Mouse (Mus musculus) neural tube, embryonic 11.5 days (tissue): ENCODE measurements at regions not wholly inside any gene's neighbourhood (a gene's known extent, or its start where the extent isn't known, plus 50 kb on each side); places are given as distances from the start of the nearest gene placed in this dataset.

ENCODE experiments used
- ATAC-seq: fragments of 200-750 bp; cut with Nextera tagmentation; 2 replicates; pipeline ENCODE4 v1.8.0; 2017; ENCODE audit warnings: moderate number of reproducible peaks, mild to moderate bottlenecking, moderate TSS enrichment, moderate library complexity; ENCODE audit not compliant: insufficient read depth, low FRiP score, low TSS enrichment
- DNase-seq: peaks from one replicate; pipeline ENCODE4 v3.0.0-alpha.2; 2015; ENCODE audit warnings: low spot score
- H3K27ac ChIP-seq: fragments of 300-500 bp; sonication (generic); 2 replicates; pipeline ENCODE4 v1.5.1; 2014; ENCODE audit warnings: low read depth, mild to moderate bottlenecking, low read length
- H3K27me3 ChIP-seq: fragments of 300-500 bp; sonication (generic); 2 replicates; pipeline ENCODE4 v1.6.1; 2014; ENCODE audit warnings: mild to moderate bottlenecking, low read length, mixed read lengths; ENCODE audit not compliant: control insufficient read depth, insufficient read depth
- H3K36me3 ChIP-seq: fragments of 300-500 bp; sonication (generic); 2 replicates; pipeline ENCODE4 v1.6.1; 2014; ENCODE audit warnings: mild to moderate bottlenecking, low read length, moderate library complexity, mixed read lengths; ENCODE audit not compliant: control insufficient read depth, insufficient read depth
- H3K4me1 ChIP-seq: fragments of 300-500 bp; sonication (generic); 2 replicates; pipeline ENCODE4 v1.6.1; 2014; ENCODE audit warnings: low read length, mixed read lengths; ENCODE audit not compliant: control insufficient read depth, insufficient read depth
- H3K4me2 ChIP-seq: fragments of 300-500 bp; sonication (generic); 2 replicates; pipeline ENCODE4 v1.6.1; 2014; ENCODE audit warnings: low read depth, mild to moderate bottlenecking, moderate library complexity
- H3K4me3 ChIP-seq: fragments of 300-500 bp; sonication (generic); 2 replicates; pipeline ENCODE4 v1.5.1; 2014; ENCODE audit warnings: low read depth, low read length
- H3K9ac ChIP-seq: fragments of 300-500 bp; sonication (generic); 2 replicates; pipeline ENCODE4 v1.6.1; 2014; ENCODE audit warnings: mild to moderate bottlenecking, low read length
- H3K9me3 ChIP-seq: fragments of 300-500 bp; sonication (generic); 2 replicates; pipeline ENCODE4 v1.6.1; 2016; ENCODE audit warnings: low read length; ENCODE audit not compliant: control insufficient read depth
- WGBS: fragments of 180-500 bp; shearing (Covaris S2); extraction: QIAGEN DNeasy Blood & Tissue Kit; methylation state at CpG from one replicate; pipeline ENCODE4 v1.1.7; 2014; 5-methylcytosine and 5-hydroxymethylcytosine counted together

DNA sequence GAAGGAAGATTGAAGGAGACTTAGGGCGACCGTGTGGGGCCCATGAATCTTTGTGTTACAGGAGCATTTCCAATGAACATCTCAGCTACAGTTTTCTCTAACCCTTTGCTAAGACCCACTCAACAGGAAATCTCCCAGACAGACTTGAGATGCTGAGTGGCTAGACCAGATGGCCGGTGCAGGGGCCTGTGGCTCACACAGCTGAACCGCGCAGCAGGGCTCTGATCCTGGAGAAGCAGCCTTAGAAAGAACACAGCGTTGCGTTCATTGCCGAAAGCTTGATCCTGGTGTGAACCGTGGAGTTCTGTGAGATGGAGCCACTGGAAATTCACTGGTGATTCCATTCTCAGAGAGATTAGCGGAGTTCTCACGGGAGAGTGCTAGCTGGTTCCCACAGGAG is 115.9 kb upstream of the Spata13 start:
- DNase-seq (no peak), ATAC-seq (no peak)
- Histone ChIP-seq H3K27me3 (no peaks in the 10 kb centered on the region), H3K27ac (no peak overlapping the region), H3K9me3 (no peaks in the 10 kb centered on the region), H3K4me2 (no peak overlapping the region), H3K4me3 (no peak overlapping the region), H3K36me3 (no peaks in the 10 kb centered on the region), H3K4me1 (no peaks in the 10 kb centered on the region), H3K9ac (no peak overlapping the region)
- WGBS = 93% methylated on average over 11 of the region's 11 CpGs

DNA sequence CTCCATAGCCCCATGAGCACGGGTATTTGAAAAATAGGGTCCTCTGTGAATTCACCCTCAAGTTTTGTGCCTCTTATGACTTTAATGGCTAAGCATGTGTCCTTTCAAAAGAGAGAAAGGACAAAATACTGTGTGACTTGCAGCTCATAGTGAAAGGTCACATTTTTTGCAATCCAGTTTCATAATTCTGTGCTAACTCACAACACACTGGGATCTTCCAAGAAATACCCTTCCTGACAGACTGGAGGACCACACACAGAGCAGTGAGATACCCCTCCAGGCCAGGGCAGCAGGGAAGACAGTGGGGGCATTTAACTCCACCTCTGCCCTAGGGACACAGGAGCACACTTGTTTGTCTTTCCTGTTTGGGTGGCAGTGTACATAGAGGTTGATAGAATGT is 110.8 kb upstream of the Spata13 start:
- 75% methylated on average over 1 of the region's 1 CpGs for WGBS
- H3K27ac ChIP-seq = no peak overlapping the region
- no peak overlapping the region for H3K4me3 ChIP-seq
- DNase-seq (no peak), ATAC-seq (no peak)
- H3K4me2 ChIP-seq = no peak overlapping the region
- H3K9ac ChIP-seq = no peak overlapping the region
- H3K36me3 ChIP-seq = no peaks in the 10 kb centered on the region
- H3K9me3 ChIP-seq = no peaks in the 10 kb centered on the region
- no peaks in the 10 kb centered on the region for H3K27me3 ChIP-seq
- no peaks in the 10 kb centered on the region for H3K4me1 ChIP-seq

DNA sequence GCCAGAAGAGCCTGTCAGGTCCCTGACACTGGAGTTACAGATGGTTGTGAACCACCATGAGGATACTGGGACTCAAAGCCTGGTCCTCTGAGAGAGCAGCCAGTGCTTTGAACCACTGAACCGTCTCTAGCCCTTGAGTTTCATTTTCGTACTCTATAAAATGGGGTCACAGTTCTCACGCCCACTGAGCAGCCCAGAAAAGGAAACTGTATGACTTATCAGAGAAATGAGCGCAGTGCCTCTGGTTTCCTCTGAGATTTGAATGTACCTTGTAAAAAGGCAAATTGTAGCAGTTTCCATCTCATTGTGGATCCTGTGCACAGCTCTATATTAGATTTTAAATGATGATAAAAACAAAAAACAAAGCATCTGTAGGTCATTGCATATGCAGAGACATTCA is 108.9 kb upstream of the Spata13 start:
- Histone ChIP-seq H3K4me2 (no peak overlapping the region), H3K27ac (no peak overlapping the region), H3K9me3 (no peaks in the 10 kb centered on the region), H3K4me1 (no peaks in the 10 kb centered on the region), H3K36me3 (no peaks in the 10 kb centered on the region), H3K27me3 (no peaks in the 10 kb centered on the region), H3K4me3 (no peak overlapping the region), H3K9ac (no peak overlapping the region)
- DNase-seq (no peak), ATAC-seq (no peak)
- 78% methylated on average over 4 of the region's 4 CpGs for WGBS

DNA sequence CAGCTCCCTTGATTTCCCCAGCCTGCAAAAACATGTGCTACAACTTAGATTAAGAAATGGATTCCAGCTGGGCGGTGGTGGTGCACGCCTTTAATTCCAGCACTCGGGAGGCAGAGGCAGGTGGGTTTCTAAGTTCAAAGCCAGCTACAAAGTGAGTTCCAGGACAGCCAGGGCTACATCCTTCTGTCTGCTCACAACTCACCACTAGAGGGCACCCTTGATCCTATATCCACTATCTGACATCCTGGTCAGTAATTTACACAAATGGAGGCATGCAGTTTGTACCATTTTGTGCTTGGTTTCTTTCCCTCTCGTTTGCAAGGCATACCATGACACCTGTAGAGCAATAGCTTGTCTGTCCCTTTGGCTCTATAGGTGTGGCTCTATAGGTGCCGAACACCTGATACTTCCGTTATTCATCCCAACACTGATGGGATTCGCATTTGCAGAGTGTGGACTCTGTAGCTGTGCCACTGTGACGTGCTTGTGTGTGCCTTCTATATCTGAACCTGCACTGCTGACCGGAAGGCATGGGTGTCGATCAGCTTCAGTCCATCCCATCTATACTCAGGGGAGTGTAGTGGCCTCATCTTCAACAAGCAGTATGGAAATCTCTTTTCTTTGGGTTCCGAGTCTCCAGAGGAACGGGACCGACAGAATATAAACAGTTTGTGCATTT is 108.4 kb upstream of the Spata13 start:
- DNase-seq (peak; percentile 76), ATAC-seq (no peak)
- no peak overlapping the region for H3K27ac ChIP-seq
- no peaks in the 10 kb centered on the region for H3K9me3 ChIP-seq
- no peak overlapping the region for H3K9ac ChIP-seq
- 72% methylated on average over 13 of the region's 13 CpGs for WGBS
- no peaks in the 10 kb centered on the region for H3K4me1 ChIP-seq
- H3K4me3 ChIP-seq = no peak overlapping the region
- no peak overlapping the region for H3K4me2 ChIP-seq
- no peaks in the 10 kb centered on the region for H3K27me3 ChIP-seq
- no peaks in the 10 kb centered on the region for H3K36me3 ChIP-seq

DNA sequence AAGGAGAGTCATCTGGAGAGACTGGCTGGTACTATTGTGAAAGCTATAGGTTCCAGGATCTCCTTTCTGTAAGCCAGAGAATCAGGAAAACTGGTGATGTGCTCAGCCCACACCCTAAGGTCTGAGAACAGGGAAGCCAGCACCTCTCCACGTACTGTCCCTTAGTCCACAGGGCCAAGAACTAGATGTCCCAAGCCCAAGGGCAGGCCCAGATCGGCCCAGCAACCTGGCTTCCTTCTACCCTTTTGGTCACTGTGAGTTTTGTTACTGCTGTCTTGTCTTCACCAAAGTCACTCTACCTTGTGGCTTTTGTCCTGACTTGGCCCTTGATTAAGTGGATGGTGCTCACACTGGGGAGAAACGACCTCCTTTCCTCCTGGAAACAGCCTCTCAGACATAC is 107.8 kb upstream of the Spata13 start:
- H3K4me3 ChIP-seq = no peak overlapping the region
- H3K36me3 ChIP-seq = no peaks in the 10 kb centered on the region
- no peaks in the 10 kb centered on the region for H3K27me3 ChIP-seq
- H3K27ac ChIP-seq = no peak overlapping the region
- DNase-seq (peak; percentile 5), ATAC-seq (no peak)
- no peak overlapping the region for H3K9ac ChIP-seq
- no peaks in the 10 kb centered on the region for H3K4me1 ChIP-seq
- no peaks in the 10 kb centered on the region for H3K9me3 ChIP-seq
- no peak overlapping the region for H3K4me2 ChIP-seq
- WGBS = 78% methylated on average over 3 of the region's 3 CpGs

DNA sequence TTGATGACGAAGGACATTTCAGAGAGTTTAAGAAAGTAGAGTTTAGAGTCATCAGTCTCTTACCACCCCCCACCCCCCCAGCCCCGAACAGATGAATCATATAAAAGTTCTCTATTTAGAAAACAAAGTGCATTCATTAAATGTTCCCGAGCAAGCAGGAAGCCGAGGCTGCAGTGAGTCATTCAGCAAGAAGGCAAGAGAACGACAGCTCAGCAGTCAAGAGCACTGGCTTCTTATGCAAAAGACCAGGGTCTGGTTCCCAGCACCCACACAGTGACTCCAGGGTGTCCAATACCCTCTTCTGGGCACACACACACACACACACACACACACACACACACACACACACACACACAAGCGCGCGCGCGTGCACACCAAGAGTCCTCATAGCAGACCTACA is 107.0 kb upstream of the Spata13 start:
- Histone ChIP-seq H3K4me3 (no peak overlapping the region), H3K36me3 (no peaks in the 10 kb centered on the region), H3K4me2 (no peak overlapping the region), H3K27ac (no peak overlapping the region), H3K9ac (no peak overlapping the region), H3K9me3 (no peaks in the 10 kb centered on the region), H3K4me1 (no peaks in the 10 kb centered on the region), H3K27me3 (no peaks in the 10 kb centered on the region)
- ATAC-seq (no peak), DNase-seq (no peak)
- WGBS = 88% methylated on average over 10 of the region's 10 CpGs

DNA sequence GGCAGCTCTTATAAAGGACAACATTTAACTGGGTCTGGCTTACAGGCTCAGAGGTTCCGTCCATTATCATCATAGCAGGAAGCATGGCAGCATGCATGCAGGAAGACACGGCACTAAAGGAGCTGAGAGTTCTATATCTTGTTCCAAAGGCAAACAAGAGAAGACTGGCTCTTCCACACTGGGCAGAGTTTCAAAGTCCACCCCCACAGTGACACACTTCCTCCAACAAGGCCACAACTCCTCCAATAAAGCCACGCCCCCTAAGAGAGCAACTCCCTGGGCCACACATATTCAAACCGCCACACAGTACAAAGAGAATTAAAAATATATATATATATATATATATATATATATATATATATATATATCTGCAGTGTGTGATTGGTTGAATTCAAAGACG is 105.8 kb upstream of the Spata13 start:
- Histone ChIP-seq H3K9ac (no peak overlapping the region), H3K36me3 (no peaks in the 10 kb centered on the region), H3K4me2 (no peak overlapping the region), H3K27me3 (no peaks in the 10 kb centered on the region), H3K4me3 (no peak overlapping the region), H3K27ac (no peak overlapping the region), H3K4me1 (no peaks in the 10 kb centered on the region), H3K9me3 (no peaks in the 10 kb centered on the region)
- WGBS = 92% methylated on average over 5 of the region's 5 CpGs
- no peak for ATAC-seq
- no peak for DNase-seq

DNA sequence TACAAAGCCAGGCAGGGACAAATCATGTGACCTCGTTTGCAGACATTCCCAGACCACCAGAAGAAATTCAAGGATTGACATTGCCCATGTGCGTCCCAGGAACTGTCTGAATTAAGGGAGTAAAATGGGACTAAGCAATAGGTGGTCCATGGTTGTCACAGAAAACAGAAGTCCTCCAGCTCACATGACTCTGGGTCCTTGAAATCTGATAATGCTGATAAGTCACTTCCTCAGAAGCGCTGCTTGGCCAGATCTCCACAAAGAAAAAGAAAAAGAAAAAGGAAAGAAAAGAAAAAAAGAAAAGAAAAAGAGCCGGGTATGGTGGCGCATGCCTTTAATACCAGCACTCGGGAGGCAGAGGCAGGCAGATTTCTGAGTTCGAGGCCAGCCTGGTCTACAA is 105.3 kb upstream of the Spata13 start:
- ATAC-seq (no peak), DNase-seq (no peak)
- H3K36me3 ChIP-seq = no peaks in the 10 kb centered on the region
- 0 out of 2 replicates have a peak, but pooled peaks cover 4% of the 10 kb centered on the region for H3K4me1 ChIP-seq
- 89% methylated on average over 7 of the region's 7 CpGs for WGBS
- no peak overlapping the region for H3K27ac ChIP-seq
- H3K4me2 ChIP-seq = no peak overlapping the region
- H3K27me3 ChIP-seq = no peaks in the 10 kb centered on the region
- no peak overlapping the region for H3K9ac ChIP-seq
- H3K4me3 ChIP-seq = no peak overlapping the region
- no peaks in the 10 kb centered on the region for H3K9me3 ChIP-seq

DNA sequence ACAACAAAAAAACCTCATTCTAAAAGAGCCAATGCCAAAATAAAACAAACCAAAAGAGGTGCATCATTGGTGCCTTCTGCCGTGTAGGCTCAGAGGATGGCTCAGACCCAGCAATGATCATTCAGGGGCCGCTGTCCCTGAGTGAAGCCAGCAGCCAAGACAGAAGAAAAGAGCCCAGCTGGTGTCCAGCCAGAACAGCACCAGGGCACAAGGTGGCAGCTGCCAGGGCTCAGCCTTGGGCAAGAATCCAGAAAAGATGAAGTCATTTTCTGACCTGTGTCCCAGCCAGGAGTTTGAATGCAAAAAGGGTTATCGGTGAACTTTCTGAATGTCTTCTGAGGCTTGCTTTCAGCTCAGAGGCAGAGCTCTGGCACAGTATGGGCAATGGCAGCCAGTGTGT is 104.8 kb upstream of the Spata13 start:
- Histone ChIP-seq H3K9ac (no peak overlapping the region), H3K4me2 (no peak overlapping the region), H3K9me3 (no peaks in the 10 kb centered on the region), H3K27me3 (no peaks in the 10 kb centered on the region), H3K27ac (no peak overlapping the region), H3K36me3 (no peaks in the 10 kb centered on the region), H3K4me1 (0 out of 2 replicates have a peak, but pooled peaks cover 7% of the 10 kb centered on the region), H3K4me3 (no peak overlapping the region)
- ATAC-seq (no peak), DNase-seq (no peak)
- WGBS = 85% methylated on average over 3 of the region's 3 CpGs
